Mouse (Mus musculus) kidney, adult 2 months (tissue): Measurements from ENCODE around the gene Cnpy2.

Source experiments
- CTCF ChIP-seq: fragments of 200-500 bp; conservative IDR thresholded peaks from 2 replicates; pipeline ENCODE4 v1.5.1; 2011; ENCODE audit warnings: low read depth, mild to moderate bottlenecking, control low read depth, low read length, moderate library complexity, mixed read lengths; ENCODE audit not compliant: insufficient read depth, insufficient read length
- POLR2A ChIP-seq: fragments of 200-500 bp; IDR thresholded peaks from one replicate; pipeline ENCODE4 v1.6.1; 2011; ENCODE audit warnings: low read depth, low read length, control low read depth

- no peak for TF ChIP-seq CTCF
- no peak for TF ChIP-seq POLR2A
Observed at GRCm38 (mm10) chr10:128298243-128298642, 24.0 kb upstream of the Cnpy2 start.
